Mouse (Mus musculus) monocyte, adult 5-6 weeks (primary cell): Measurements from ENCODE around the gene Vgf. TPM values are rescaled to one million over a fixed set of nuclear protein-coding genes. Genes with fewer than 3 reads are reported as not detected.

Source experiments
- ATAC-seq: fragments of 153-309, 156-312 bp; replicated peaks from 2 replicates; pipeline ENCODE4 v1.8.0; 2017; ENCODE audit warnings: mild to moderate bottlenecking; ENCODE audit not compliant: low TSS enrichment, insufficient number of reproducible peaks, severe bottlenecking, poor library complexity, low FRiP score
- total RNA-seq: library from RNA; stranded (forward); fragments of 200-1000, 200-491, 200-594 nt; gene quantifications from 3 replicates; pipeline ENCODE4 v1.2.3, GENCODE M21; 2017

Gene Vgf
- total RNA-seq, 1 experiment from 2014 or later: not detected

DNA sequence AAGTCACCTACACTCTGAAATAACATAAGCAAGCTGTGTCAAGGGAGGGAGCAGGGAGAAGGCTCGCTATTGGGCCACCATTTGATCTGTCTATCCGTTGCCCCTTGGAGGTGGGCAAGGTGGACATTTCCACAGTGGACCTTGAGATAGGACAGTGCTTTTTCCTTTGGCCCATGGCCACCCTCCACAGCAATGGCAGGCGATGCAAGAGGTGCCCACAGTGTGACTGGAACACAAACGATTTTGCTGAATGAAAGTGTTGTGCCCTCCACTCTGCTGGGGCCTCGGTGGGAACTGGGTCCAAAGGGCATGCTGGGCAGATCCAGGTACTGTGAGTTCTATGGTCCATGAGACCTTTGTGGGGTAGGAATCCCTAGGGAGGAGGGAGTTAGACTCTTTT lies 36.4 kb downstream of the Vgf start:
- no peak for ATAC-seq

GRCm38 (mm10) chr5:137065454-137065853 lies 39.3 kb downstream of the Vgf start:
- no peak for ATAC-seq

DNA sequence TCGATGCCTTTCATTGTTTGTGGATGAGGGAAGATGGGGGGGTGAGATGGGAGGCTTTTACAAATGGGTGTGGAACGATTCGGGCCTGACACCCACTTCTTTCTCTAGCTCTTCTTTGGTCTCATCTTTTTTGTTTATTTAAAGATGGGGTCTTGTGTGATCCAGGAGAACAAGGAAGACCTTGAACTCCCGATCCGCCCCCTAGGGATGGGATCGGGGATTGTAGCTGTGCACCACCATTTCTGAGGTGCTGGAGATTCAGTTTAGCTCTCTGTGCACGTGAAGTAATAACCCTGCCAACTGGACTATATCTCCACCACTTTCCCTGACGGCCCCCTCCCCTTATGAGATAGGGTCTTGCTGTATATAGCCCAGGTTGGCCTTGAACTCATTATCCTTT lies 39.7 kb downstream of the Vgf start:
- ATAC-seq: no peak

- ATAC-seq: no peak
Measured at GRCm38 (mm10) chr5:137068711-137069110, 42.5 kb downstream of the Vgf start.

GRCm38 (mm10) chr5:137070881-137071605 lies 44.9 kb downstream of the Vgf start:
- ATAC-seq: no peak

DNA sequence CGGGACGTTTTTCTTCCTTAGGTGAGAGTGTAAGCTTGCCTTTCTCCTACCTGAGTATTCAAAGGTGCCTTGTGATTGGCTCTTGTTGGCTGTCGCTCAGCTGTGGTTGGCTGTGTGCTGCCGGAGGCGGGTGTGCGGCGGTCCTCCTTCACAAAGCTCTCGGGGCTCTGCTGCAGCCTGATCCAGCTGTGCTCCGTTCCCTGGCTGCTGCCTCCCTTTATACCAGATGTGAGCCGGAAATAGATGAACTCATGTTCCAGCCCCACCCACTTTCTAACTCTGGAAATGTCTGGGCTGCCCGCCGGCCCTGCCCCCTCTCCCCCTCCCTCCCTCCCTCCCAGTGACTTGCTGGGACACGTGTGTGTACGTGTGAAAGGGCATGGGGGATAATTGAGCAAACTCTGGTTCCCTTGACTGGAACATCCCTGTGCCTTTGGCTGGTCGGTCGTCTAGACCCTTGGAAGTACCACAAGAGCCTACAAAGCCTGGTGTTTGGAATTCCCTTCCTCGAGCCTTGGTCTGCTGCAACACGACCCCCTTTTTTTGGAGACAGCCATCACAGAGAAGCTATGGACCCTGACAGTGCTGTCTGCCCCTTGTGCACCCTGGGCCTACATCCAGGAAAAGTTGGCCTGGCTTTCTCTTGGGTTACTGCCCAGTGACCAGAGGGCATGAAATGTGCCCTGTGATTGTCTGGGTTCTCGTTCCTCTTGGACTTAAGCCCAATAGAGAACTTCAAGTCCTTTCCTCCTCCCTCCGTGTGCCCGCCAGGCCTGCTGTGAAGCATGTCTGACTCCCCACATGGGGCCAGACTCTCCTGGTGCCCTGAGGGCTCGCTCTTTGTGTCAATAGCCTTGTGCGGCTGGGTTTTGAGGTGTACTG lies 46.1 kb downstream of the Vgf start, which contains the start of gene Serpine1:
Gene Serpine1, minus strand, starts transcription at position 190 of the 882 bp plus-strand sequence.
- ATAC-seq: no peak

GRCm38 (mm10) chr5:137073141-137073540 lies 46.9 kb downstream of the Vgf start:
- ATAC-seq: no peak

GRCm38 (mm10) chr5:137074191-137074651 lies 48.0 kb downstream of the Vgf start:
- no peak for ATAC-seq

DNA sequence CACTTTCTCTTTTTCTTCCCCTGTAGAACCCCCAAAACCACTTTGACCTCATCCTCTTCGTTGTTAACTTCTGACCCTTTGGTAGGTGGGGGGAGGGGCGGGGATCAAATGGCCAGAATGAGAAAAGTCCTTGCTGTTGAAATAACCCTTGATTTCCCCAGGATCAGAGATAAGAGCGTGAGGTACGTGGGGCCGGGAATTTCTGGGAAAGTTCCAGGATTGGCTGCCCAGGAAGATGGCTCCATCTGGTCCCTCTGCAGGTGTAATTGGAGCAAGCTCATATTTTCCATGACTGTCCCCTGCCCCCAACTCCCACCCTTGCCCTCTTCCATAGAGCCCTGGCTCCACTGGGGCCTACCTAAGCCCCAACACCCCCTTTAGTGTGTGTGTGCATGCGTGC lies 49.5 kb downstream of the Vgf start:
- ATAC-seq: no peak

DNA sequence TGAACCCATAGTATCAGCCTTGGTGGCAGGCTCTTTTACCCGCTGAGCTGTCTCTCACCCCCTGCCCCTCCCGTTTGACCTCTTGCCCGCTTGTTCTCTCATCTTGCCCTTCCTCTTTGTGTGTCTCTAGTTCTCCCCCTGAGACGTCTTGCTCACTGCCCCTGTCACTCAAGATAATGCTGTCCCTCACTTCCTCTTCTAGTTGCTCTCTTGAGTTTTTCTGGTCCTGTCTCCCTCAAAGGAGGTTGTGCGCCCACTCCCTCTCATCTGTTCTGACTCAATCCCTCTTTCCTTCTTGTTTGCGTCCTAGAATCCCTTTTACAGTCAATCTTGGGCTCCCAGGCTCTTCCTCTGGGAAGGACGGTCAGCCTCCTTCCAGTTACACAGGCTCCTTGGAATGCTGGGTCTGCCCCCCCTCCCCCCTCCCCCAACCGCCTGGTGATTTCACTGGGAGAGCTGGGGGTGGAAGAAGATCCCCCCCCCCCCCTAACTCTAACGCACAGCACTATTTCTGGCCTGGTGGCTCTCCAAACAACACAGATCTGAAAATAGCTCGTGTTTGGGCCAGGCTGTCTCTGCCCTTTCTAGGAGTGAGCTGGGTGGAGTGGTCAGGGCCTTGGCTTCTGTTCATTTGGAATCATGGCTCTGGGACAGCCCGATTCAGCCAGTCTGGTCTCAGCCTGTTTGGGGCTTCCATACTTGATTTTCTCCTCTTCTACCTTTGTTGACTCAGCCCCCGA lies 50.2 kb downstream of the Vgf start:
- ATAC-seq: peak; percentile 85

GRCm38 (mm10) chr5:137077187-137077586 lies 51.0 kb downstream of the Vgf start:
- ATAC-seq: no peak

- ATAC-seq: no peak
Measured at GRCm38 (mm10) chr5:137078041-137078440, 51.8 kb downstream of the Vgf start.

DNA sequence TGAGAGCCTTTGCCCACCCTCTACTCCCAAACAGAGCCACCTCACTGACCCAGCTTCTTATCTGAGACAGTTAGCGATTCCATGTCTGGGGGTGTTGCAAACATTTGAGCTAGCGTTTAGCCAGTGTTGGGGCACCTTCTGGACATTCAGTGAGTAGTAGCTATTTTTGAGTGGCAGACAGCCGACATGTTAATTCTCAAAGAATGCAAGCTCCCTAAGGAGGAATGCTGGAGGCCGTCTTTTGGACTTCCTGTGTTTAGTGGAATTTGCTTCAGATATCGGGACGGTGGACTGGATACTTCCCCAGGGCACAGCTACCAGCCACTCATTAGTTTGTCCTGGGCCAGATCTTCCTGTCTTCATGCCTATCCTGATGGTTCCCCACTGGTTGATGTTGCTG lies 52.4 kb downstream of the Vgf start:
- no peak for ATAC-seq

- ATAC-seq: no peak
Measured at GRCm38 (mm10) chr5:137079849-137080248, 53.7 kb downstream of the Vgf start.

Other genes starting within 250 kb of the Vgf start
- gene Col26a1, start 143.2 kb upstream of the Vgf start, total RNA-seq: not detected in 3 replicates
- 2.3 to 8.5 TPM (median 3.4 TPM) in 3 replicates for gene Ift22, start 118.2 kb upstream of the Vgf start, total RNA-seq
- gene Fis1, start 73.1 kb upstream of the Vgf start, total RNA-seq: 159 to 216 TPM (median 206 TPM) in 3 replicates
- gene Cldn15, start 59.8 kb upstream of the Vgf start, total RNA-seq: 1.7 to 5.1 TPM (median 1.8 TPM) in 3 replicates
- 193 to 207 TPM (median 205 TPM) in 3 replicates for gene Plod3, start 39.4 kb upstream of the Vgf start, total RNA-seq
- 21.8 to 58.2 TPM (median 38.8 TPM) in 3 replicates for gene Znhit1, start 38.4 kb upstream of the Vgf start, total RNA-seq
- 11.6 to 30.8 TPM (median 18.7 TPM) in 3 replicates for gene Ap1s1, start 19.7 kb downstream of the Vgf start, total RNA-seq
- not detected in 3 replicates for gene Serpine1, start 45.9 kb downstream of the Vgf start, total RNA-seq
- 36.1 to 76.1 TPM (median 37.9 TPM) in 3 replicates for gene Trim56, start 89.8 kb downstream of the Vgf start, total RNA-seq
- gene Muc3, start 122.9 kb downstream of the Vgf start, total RNA-seq: not detected in 3 replicates
- gene Muc3a, start 186.0 kb downstream of the Vgf start, total RNA-seq: not detected in 3 replicates